Mouse (Mus musculus): ENCODE results near the gene Ina.

Ina gene

DNA sequence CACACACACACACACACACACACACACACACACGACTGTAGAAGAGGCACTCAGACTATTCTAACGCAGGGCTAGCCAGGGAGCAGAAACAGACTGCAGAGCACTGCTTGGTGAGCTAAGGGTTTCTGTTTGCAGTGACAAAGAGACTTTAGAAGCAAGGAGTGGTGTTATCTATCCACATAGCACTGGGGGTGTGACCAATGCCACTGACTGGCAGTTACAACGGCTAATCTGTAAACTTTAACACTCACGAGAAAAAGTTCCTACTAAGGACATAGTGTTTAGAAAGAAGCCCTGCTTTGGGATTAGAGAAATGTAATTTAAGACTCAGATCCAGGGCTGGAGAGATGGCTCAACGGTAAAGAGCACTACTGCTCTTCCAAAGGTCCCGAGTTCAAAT lies 14.7 kb upstream of the Ina start:
- TF ChIP-seq GATA4 (IDR thresholded peaks at IDR 0.05; ENCODE audit: insufficient replicate concordance, low read length) = no peak

DNA sequence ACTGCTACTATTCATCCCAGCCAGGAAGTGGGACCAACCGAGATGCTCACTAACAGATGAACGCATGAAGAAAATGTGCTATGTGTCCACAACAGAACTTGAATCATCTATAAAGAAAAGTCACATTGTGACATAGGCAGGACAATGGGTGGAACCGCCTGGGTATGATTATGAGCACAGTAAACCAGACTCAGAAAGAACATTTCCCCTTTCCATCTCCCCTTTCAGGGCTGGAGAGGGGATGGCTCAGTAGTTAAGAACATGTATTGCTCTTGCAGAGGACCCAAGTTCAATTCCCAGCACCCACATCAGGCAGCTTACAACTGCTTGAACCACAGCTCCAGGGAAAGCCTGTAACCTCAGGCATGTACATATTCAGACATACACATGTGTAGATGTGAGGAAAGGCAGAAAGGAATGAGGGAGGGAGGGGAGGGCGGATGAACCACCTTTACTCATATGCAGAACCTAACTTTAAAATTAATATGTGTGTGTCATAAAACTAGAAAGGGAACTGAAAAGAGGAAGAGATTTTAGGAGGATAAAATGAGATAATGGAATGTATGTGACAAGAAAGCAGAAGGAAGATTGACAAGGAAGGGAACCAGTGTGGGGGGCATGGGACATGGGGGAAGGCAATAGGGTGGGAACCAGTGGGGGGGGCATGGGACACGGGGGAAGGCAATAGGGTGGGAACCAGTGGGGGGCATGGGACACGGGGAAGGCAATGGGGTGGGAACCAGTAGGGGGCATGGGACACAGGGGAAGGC lies 10.6 kb upstream of the Ina start:
- TF ChIP-seq GATA4 (IDR thresholded peaks at IDR 0.05; ENCODE audit: insufficient replicate concordance, low read length) = no peak

DNA sequence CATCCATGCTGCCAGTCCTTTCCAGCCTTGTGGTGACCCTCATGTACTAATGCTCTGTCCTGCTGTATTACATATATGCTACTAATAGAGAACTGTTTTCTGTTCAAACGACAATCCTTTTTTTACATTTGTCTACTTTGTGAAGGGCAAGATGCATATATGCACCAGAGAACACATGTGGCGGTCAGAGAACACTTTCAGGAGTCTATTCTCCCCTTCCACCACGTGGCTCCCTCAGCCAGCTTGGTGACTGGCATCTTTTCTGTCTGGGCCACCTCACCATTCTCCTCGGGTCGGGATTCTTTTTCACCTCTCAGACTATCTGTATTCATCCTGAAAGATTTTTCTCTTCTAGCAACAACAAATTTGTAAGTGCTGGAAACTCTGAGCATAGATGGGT lies 8.6 kb upstream of the Ina start:
- TF ChIP-seq GATA4 (IDR thresholded peaks at IDR 0.05; ENCODE audit: insufficient replicate concordance, low read length) = no peak

GRCm38 (mm10) chr19:47006321-47006720 lies 8.2 kb upstream of the Ina start:
- TF ChIP-seq GATA4 (IDR thresholded peaks at IDR 0.05; ENCODE audit: insufficient replicate concordance, low read length) = no peak

GRCm38 (mm10) chr19:47009420-47009819 lies 5.1 kb upstream of the Ina start:
- no peak for TF ChIP-seq GATA4 (IDR thresholded peaks at IDR 0.05; ENCODE audit: insufficient replicate concordance, low read length)

DNA sequence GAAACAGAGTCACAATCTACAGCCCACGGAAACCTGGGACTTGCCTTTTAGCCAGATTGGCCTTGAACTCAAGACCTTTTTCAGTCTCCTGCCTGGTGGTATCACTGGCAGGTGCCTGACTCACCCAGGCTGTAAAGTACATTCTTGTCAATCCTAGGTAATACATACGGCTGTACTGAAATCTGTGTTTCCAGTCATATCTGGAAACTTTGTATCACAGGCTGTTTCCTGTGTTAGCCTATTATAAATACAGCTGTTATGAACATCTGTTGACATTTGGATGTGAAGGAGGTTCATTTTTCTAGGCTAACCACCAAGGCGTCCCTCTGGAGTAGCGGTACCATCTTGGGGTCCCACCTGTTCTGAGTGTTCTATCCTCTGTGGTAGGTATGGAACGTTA lies 4.6 kb upstream of the Ina start:
- no peak for TF ChIP-seq GATA4 (IDR thresholded peaks at IDR 0.05; ENCODE audit: insufficient replicate concordance, low read length)

DNA sequence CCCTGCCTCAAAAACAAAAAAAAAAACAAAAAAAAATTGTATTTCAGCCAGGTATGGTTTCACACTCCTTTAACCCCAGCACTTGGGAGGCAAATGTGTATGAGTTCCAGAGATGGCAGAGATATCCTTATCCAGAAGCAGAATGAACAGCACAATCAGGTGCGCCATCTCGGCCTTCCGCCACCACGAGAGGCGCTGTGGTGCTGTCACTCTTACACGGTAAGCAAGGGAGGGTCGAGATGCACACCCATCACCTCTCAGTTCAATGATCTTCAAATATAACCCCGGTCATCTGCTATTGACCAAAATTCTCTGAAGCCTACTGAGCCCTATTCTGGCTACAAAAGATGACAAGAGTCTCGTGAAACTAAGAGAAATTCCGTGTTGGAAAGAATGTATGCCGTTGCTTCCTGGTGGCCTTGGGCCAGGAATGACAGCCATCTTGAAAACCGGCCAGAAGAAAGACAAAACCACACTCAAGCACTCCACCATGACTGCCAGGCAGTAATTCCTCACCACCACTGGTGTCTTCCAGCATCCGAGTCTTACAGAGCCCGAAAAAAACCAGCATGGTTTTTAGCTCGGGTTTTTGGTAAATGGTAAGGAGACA lies 1.9 kb upstream of the Ina start:
- TF ChIP-seq GATA4 (IDR thresholded peaks at IDR 0.05; ENCODE audit: insufficient replicate concordance, low read length) = no peak

DNA sequence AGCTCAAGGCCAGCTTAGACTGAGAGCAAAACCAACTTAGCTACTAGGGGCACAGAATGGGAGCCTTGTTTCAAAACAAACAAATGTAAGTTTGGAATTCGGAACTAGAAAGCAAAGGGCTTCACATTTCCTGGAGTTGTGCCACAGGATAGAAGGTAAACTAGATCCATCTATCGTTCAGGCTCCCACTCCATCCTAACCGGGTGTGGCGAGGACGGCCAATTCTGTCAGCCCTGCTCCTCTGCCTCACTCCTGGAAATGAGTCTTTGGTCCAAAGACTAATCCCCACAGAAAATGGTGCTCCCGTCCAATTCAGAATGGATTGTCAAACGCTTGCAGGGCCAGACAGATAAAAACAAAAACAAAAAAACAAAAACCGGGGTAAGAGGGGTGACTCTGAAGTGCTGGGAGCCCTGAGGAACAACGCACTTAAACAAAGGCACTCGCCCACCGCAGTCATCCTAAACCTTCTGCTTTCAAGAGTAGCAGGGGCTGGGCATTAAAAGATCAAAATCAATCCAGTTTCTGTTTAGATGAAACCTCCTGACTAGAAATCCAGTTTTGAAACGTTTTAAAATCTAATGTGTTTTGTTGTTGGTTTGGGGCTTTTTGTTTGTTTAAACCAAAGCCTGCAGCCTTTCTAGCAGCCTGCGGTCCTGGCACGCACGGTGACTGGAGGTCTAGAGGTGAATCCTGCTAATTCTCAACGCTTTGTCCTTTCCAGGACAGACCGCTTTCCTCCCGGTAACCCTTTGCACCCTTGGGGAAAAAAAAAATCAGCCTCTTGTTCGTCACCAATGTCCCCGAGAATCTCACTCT lies 949 bp upstream of the Ina start:
- no peak for TF ChIP-seq GATA4 (IDR thresholded peaks at IDR 0.05; ENCODE audit: insufficient replicate concordance, low read length)

DNA sequence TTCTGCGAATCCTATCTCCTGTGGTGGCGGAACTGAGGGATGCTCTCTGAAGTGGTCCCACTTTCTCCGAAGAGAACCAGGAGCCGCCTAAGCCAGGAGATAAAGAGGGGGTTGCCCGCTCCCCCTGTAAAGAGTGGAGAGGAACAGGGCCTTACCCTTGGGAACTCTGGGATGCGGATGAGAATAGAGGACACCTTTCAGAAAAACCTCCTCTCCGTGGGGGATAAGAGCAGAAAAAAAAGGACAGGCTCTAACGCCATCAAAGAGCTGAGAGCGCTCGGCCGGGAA lies 395 bp upstream of the Ina start:
- TF ChIP-seq GATA4 (IDR thresholded peaks at IDR 0.05; ENCODE audit: insufficient replicate concordance, low read length) = no peak

DNA sequence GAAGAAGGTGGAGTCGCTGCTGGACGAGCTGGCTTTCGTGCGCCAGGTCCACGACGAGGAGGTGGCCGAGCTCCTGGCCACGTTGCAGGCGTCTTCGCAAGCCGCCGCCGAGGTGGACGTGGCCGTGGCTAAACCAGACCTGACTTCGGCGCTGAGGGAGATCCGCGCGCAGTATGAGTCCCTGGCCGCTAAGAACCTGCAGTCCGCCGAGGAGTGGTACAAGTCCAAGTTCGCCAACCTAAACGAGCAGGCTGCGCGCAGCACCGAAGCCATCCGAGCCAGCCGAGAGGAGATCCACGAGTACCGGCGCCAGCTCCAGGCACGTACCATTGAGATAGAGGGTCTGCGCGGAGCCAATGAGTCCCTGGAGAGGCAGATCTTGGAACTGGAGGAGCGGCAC lies 898 bp downstream of the Ina start:
- no peak for TF ChIP-seq GATA4 (IDR thresholded peaks at IDR 0.05; ENCODE audit: insufficient replicate concordance, low read length)

DNA sequence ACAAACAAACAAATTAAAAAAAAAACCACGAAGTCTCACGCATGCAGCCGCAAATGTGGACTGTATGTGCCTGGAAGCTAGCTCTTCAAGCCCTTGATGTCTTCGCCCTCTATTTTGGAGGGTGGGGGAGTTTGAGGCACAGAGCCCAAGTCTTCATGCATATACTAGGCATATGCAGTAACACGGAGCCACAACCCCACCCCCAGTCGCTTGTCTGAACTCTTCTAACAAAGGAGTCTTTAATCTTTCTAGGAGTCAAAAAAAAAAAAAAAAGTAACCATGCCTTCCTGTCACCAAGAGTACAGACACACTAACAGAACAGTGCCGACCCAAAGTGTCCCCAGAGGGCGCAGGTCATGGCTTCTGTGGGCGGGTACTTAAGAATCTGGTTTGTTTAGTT lies 1.5 kb downstream of the Ina start:
- no peak for TF ChIP-seq GATA4 (IDR thresholded peaks at IDR 0.05; ENCODE audit: insufficient replicate concordance, low read length)

DNA sequence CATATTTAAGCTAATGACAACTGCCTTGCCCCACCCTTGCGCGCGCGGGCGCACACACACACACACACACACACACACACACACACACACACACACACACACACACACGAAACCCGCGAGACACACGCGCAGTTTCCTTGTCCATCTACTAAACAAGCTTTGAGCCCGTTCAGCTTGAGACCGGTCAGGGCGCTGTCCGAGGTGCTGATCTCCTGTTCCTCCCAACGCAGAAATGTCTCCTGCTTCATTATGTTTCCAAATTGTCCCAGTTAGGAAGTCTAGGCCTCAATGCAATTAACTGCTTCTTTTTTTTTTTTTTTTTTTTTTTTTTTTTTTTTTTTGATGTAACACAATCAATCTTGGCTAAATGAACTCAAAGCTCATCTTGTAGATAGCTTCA lies 2.0 kb downstream of the Ina start:
- no peak for TF ChIP-seq GATA4 (IDR thresholded peaks at IDR 0.05; ENCODE audit: insufficient replicate concordance, low read length)

GRCm38 (mm10) chr19:47017831-47018230 lies 3.3 kb downstream of the Ina start:
- TF ChIP-seq GATA4 (IDR thresholded peaks at IDR 0.05; ENCODE audit: insufficient replicate concordance, low read length) = no peak

DNA sequence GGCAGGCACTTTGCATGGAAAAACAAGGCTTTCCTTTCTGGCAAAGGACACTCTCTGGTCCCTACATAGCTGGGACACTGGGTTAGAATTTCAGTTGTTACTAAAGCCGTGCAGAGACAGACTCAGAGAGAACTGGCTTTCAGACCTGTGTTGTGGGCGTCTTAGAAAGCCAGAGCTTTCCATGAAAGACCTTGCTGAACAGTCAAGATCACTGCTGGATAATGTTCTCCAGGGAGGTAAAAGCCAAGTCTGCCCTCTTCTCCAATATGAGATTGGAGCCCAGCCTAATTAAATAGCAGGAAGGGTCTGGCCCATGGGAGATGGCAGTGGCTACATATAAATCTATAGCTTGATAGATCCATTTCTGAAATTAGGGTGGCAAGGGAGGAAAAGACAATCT lies 3.8 kb downstream of the Ina start:
- TF ChIP-seq GATA4 (IDR thresholded peaks at IDR 0.05; ENCODE audit: insufficient replicate concordance, low read length) = no peak

- no peak for TF ChIP-seq GATA4 (IDR thresholded peaks at IDR 0.05; ENCODE audit: insufficient replicate concordance, low read length)
Observed at GRCm38 (mm10) chr19:47019326-47019725, 4.8 kb downstream of the Ina start.

DNA sequence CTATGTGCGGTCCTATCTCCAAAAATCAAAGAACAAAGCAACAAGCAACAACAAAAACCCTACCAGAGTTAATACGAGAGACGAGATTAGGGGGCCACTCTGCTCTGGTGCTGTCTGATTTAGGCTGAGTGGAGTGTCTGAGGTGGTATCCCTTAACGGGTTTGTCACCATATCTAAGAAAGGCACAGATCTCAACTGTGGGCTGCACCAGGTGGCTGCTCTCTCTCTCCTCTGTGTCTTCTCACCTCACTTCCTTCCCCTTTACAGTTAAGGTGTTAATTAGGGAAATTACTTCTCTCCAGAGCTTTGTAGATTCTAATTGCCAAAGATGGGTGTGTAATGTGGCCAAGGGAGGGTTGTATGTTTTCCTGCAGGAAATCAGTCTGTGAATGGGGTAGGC lies 8.2 kb downstream of the Ina start:
- TF ChIP-seq GATA4 (IDR thresholded peaks at IDR 0.05; ENCODE audit: insufficient replicate concordance, low read length) = no peak

Measured in liver, adult (tissue).